Mouse (Mus musculus): Measurements from ENCODE around the gene Klrb1b. TPM values are rescaled to one million over a fixed set of nuclear protein-coding genes. Genes with fewer than 3 reads are reported as not detected.
A peak's percentile ranks its signal among the peaks of the same experiment; 100 is the strongest.
"Not testable (repeated sequence)": the region's sequence is repeated elsewhere in the genome, so short reads cannot be mapped to it uniquely, and the experiment has no call there.

Klrb1b gene
- total RNA-seq, 2 experiments from 2014 or later = not detected

GRCm38 (mm10) chr6:128797936-128798771 is 28.0 kb downstream of the Klrb1b start:
- no peak for TF ChIP-seq CTCF (IDR thresholded peaks at IDR 0.05)
- DNase-seq (ENCODE audit: extremely low spot score in 1 of 2, low spot score in 2 of 2) = no peak
- Histone ChIP-seq H3K27ac (no peak overlapping the region), H3K4me3 (peak overlapping the region; percentile 72)
- intact Hi-C loops (cut with DNase I) = no loop called here

- intact Hi-C loops (cut with DNase I) = no loop called here
- no peak overlapping the region for H3K27ac ChIP-seq
- no peak for DNase-seq (ENCODE audit: extremely low spot score in 1 of 2, low spot score in 2 of 2)
- no peak for TF ChIP-seq CTCF (IDR thresholded peaks at IDR 0.05)
- peak overlapping the region; percentile 72 for H3K4me3 ChIP-seq
Measured at GRCm38 (mm10) chr6:128797185-128797905, 28.8 kb downstream of the Klrb1b start.

GRCm38 (mm10) chr6:128796321-128796955 is 29.7 kb downstream of the Klrb1b start:
- Histone ChIP-seq H3K4me3 (no peak overlapping the region), H3K27ac (no peak overlapping the region)
- intact Hi-C loops (cut with DNase I) = no loop called here
- no peak for TF ChIP-seq CTCF (IDR thresholded peaks at IDR 0.05)
- DNase-seq (ENCODE audit: extremely low spot score in 1 of 2, low spot score in 2 of 2) = no peak

GRCm38 (mm10) chr6:128793734-128794133 is 32.4 kb downstream of the Klrb1b start:
- no peak for DNase-seq (ENCODE audit: extremely low spot score in 1 of 2, low spot score in 2 of 2)
- no peak overlapping the region for H3K27ac ChIP-seq
- intact Hi-C loops (cut with DNase I) = no loop called here
- no peak overlapping the region for H3K4me3 ChIP-seq
- TF ChIP-seq CTCF (IDR thresholded peaks at IDR 0.05) = no peak

GRCm38 (mm10) chr6:128790491-128790994 is 35.6 kb downstream of the Klrb1b start:
- intact Hi-C loops (cut with DNase I) = loop anchor here (2.0 kb wide), 1 partner anchor 166 kb away; no protein-coding TSS in a partner anchor
- H3K27ac ChIP-seq = not testable (repeated sequence)

GRCm38 (mm10) chr6:128789115-128789514 is 37.0 kb downstream of the Klrb1b start, which contains the start of gene Klrb1c:
Gene Klrb1c, minus strand, starts transcription at chr6:128789215.
- Histone ChIP-seq H3K27ac (no peak within 1 kb of the TSS), H3K4me3 (no peak within 1 kb of the TSS)
- no peak for DNase-seq (ENCODE audit: extremely low spot score in 1 of 2, low spot score in 2 of 2)
- intact Hi-C loops (cut with DNase I) = no loop called here
- TF ChIP-seq CTCF (IDR thresholded peaks at IDR 0.05) = no peak

More at GRCm38 (mm10) chr6:128790491-128790994, 35.6 kb downstream of the Klrb1b start:
- H3K4me3 ChIP-seq; DNase-seq (ENCODE audit: extremely low spot score in 1 of 2, low spot score in 2 of 2): not testable (repeated sequence)

- intact Hi-C loops (cut with DNase I) = no loop called here
- DNase-seq (ENCODE audit: extremely low spot score in 1 of 2, low spot score in 2 of 2) = no peak
- TF ChIP-seq CTCF (IDR thresholded peaks at IDR 0.05) = no peak
- H3K4me3 ChIP-seq = no peak overlapping the region
- no peak overlapping the region for H3K27ac ChIP-seq
Measured at GRCm38 (mm10) chr6:128788517-128788916, 37.6 kb downstream of the Klrb1b start.

- H3K4me3 ChIP-seq; intact Hi-C loops (cut with DNase I); H3K27ac ChIP-seq; DNase-seq (ENCODE audit: extremely low spot score in 1 of 2, low spot score in 2 of 2): not testable (repeated sequence)
Measured at GRCm38 (mm10) chr6:128786396-128786795, 39.7 kb downstream of the Klrb1b start.

- DNase-seq (ENCODE audit: extremely low spot score in 1 of 2, low spot score in 2 of 2) = no peak
- intact Hi-C loops (cut with DNase I) = no loop called here
- no peak overlapping the region for H3K27ac ChIP-seq
Measured at GRCm38 (mm10) chr6:128769481-128770253, 56.5 kb downstream of the Klrb1b start.

GRCm38 (mm10) chr6:128768047-128768446 is 58.1 kb downstream of the Klrb1b start:
- no peak for TF ChIP-seq CTCF (IDR thresholded peaks at IDR 0.05)
- intact Hi-C loops (cut with DNase I) = no loop called here
- H3K27ac ChIP-seq = no peak overlapping the region
- H3K4me3 ChIP-seq = no peak overlapping the region
- DNase-seq (ENCODE audit: extremely low spot score in 1 of 2, low spot score in 2 of 2) = no peak

More at GRCm38 (mm10) chr6:128769481-128770253, 56.5 kb downstream of the Klrb1b start:
- no peak overlapping the region for H3K4me3 ChIP-seq
- no peak for TF ChIP-seq CTCF (IDR thresholded peaks at IDR 0.05)

All from left cerebral cortex, adult 2 months (tissue).